Mouse (Mus musculus): Measurements from ENCODE around the gene Ece1. TPM values are rescaled to one million over a fixed set of nuclear protein-coding genes. Genes with fewer than 3 reads are reported as not detected.

The Ece1 gene
- total RNA-seq, 2 experiments from 2014 or later, result 119 to 133 TPM

DNA sequence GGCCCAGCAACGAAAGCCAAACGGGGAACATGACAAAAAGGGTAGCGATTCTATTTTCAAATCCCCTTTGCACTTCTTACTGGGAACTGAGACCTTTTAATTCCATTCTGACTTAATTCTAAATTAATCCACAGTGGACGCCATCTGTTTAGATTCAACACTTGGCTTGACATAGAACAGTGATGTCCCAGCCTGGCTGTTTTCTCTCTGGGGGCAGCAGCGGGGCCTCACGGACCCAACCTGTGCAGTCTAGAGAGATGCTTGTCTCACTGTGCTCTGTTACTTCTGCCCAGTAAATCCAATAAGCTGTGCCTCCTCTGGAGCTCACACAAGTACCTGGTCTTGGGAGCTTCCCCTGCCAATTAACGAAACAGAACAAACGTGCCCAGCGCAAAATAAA, 56.5 kb downstream of the Ece1 start:
- no peak for DNase-seq

DNA sequence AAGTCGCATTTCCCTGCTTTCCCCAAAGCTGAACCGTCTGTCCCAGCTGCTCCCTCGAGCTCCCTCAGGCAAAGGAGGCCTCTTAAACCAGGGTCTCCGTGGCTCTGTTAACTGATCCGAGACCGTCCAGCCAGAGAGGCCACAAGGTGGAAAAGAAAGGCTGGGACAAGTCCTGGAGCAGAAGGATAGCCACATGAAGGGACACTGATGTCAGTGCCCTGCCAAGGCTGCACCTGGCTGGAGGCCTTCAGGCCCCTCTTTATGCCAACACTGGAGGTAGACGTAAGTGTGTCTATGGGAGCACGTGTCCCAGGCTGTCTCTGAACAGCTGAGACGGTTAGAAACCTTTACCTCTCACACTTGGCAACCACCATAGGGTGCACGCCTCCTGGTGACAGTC, 57.1 kb downstream of the Ece1 start:
- DNase-seq, result no peak

DNA sequence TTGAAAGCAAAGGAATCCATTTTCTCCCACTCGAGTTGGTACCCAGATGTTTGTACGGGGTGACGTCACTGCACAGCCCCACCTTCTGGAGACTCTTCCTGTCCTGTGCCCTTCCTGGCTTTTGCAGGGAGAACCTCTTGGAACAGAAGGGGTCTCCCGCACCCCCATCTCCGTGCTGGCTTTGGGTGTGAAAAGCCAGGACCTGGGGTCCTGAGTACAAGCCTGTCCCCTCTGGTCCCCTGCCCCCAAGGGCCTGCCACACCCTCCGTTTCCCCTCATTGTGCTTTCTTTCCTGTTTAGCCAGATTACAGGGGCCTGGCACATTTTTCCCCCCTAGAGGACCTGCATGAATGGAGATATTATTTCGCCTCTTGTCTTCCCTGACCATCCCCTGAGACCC, 58.0 kb downstream of the Ece1 start:
- DNase-seq, result peak; percentile 56

DNA sequence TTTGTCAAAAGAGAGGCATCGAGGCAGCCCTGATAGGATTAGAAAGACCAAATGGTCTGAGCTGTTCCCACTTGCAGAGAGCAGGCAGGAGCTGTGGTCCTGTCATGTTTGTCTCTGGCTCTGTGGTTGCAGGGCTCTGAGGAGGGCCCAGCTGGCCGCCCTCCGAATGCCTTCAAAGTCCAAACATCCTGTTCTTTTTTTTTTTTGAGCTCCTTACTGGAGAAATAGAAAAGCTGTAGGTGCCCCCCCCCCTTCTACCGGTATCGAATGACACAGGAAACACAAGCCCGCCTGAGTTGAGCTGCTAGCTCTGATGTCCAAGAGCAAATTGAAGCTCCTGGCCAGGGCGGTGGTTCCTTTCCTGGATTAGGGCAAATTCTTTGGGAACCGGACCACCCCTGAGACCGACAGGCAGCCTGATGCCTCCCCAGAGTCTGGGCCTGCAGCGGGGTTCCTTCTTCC, 58.5 kb downstream of the Ece1 start:
- peak; percentile 51 for DNase-seq

DNA sequence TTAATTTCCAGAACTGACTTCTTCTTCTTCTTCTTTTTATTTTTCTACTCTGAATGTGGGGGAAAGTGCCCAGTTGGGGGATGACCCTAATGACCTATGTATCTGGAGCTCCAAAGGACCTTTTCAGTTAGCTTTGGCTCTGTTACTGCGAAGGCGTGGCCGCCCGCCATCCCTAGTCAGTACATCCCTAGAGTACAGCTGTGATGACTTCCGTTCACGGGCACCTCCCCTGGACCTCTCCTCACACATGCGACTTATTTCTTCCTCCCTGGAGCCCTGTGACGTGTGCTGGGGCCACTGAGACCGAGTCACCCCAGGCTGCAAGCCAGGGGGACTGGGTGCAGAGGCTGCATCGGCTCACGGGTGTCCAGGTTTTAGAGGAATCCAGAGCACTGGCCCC, 59.5 kb downstream of the Ece1 start:
- DNase-seq, result peak; percentile 26

DNA sequence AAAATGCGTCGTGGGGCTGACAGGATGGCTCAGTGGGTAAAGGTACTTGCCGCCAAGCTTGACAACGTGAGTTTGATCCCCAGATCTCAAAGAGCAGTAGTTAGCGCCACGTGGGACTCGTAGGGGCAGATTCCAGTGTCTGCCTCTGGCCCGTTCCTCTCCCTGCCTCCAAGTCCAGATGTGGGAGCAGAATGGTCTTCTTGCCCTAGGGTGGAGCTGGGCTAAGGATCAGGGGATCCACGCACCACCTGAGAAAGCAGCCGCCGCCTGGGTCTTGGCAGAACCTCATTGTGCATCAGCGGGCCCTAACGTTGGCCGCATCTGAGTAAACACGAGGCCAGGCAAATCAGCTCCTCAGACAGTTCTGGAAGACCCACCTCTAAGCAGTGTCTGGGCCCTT, 61.0 kb downstream of the Ece1 start:
- DNase-seq, result no peak

DNA sequence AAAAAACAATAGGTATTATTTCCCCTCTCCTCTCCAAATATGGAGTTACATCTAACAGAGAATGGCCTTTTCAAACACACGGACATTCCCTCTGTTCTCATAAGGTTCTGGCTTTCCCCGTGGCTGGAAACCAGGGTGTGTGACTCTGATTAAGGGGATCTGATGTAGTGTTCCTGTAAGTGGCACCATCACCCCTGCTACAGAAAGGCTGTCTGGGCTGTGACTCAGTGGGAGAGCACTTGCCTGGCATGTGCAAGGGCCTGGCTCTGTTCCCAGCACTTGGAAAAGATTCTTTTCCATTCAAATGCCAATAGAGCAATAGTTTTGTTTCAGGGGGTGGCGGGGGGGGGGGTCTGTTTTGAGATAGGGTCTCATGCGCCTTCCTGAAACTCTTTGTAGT, 63.1 kb downstream of the Ece1 start:
- no peak for DNase-seq

DNA sequence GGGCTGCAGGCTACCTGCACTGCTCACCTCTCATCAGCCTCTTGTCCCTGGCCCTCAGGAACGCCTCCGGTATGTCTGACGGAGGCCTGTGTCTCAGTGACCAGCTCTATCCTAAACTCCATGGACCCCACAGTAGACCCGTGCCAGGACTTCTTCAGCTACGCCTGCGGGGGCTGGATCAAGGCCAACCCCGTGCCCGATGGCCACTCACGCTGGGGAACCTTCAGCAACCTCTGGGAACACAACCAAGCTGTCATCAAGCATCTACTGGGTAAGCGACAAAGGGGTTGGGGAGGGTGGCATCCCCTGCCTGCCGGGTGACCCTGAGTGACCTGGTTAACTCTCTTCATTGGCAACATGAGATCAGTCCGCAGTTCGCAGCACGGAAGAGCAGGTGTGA, 64.1 kb downstream of the Ece1 start:
- peak; percentile 78 for DNase-seq

DNA sequence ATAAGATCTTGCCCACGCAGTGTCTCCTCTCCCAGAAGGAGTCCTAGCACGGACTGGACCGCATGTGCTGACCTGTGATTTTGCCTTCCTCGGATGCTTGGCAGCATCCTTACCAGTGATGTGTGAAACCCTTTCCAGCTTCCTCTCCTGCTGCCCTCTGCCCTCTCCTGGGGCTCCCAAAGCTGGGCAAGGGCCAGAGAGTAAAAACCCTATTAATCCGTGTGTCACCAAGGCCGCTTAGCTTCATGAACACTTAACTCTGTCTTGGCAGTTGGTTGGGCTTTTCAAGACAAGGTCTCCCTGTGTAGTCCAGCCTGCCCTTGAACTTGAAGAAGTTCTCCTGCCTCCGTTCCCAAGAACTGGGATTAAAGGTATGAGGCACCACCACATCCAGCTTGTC, 65.1 kb downstream of the Ece1 start:
- DNase-seq, result no peak

DNA sequence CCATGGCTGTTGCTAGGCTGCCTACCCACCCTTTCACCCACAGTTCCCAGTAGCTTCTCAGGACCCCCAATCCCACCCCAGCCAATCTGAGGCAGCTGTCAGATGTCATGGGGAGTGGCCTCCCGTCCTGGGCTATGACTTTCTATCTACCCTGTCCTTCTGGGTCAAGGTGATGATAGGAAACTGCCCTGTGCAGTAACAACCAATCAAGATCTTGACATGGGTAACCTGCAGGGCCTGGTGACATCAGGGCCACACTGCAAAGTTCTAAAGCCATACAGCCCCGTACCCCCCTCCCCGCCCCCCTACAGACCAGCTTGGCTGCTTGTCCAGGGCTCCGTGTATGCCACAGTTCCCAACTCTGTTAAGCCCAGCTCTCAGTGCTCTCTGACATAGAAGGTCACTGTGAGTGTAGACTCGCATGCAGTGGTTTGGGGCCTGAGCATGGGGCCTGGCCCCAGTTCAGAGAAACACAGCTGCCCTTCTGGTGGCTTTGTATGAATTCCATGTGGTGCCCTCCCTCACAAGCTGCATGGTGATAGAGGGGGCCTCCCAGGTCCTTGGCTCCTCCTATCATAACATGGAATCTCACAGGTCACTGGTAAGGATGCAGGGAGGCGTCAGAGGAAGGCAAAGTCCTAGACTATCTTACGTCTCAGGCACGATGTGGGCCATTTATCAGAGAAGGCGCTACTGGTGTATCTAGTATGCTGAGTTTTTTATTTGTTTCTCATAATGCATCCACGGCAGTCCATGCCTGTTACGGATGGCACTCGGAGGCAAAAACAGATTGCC, 65.9 kb downstream of the Ece1 start:
- no peak for DNase-seq

DNA sequence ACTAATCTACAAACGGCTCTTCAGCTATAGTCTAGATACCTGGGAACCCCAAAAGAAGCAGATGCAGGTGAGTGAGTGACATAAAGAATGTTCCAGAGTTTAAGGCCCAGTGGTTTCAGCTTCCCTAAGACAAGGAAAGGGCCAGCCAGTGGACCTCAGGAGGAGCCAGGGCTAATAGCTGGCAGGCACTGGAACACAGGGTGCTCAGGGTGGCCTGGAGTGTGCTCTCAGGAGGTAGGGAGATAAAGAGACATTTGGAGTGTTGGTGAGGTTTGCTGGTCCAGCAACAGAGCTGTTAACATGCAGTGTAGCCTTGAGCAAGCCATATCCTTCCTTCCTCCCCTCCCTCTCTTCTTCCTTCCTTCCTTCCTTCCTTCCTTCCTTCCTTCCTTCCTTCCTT, 66.8 kb downstream of the Ece1 start:
- DNase-seq, result no peak

DNA sequence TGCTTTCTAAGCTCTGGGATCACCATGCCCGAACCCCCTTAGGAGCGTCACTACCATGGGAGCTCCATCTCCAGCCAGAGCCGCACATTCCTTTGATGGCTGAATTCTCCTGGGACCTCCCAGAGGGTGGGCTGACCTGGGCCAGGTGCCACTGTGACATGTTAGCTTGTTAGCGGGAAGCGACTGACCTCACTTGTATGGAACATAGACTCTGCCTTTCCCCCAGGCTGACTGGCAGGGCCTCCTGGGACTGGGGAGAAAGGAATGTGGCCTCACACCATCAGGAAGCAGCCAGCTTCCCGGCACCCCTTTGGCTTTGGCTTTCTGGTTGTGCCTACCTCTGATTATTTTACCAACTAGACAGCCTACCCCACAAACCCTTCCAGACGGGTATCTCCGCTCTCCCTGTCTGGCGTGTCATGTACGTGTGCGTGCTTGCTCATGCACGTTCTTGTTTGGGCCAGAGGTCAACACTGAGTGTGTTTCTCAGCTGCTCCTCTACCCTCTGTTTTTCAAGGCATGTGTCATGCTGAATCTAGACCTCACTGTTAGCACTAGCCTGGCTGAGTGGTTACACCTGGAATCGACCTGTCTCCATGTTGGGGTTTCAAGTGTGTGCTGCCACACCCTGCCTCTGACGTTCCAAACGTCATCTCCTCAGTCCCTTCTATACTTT, 67.4 kb downstream of the Ece1 start:
- peak; percentile 43 for DNase-seq

DNA sequence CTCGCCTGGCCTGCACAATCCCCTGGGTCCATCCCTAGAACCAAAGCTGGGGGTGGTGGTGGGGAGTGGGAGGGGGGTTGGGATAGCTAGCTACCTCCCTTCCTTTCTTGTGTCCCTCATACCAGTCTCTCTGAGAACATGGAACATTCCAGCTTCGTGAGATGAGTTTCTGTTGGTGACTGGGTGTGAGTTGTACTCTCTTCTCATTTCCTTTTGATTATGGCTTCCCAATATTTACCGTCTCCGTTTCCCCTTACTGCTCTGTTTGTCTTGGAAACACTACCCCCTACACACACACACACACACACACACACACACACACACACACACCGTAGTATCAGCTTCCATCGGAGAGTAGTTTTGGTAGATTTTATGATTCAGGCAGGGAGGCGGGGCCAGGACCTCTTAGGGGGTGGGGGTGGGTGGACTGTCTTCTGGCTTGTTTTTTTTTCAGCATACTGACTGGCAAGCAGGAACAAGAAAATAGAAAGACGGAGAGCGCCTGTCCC, 68.5 kb downstream of the Ece1 start:
- no peak for DNase-seq

DNA sequence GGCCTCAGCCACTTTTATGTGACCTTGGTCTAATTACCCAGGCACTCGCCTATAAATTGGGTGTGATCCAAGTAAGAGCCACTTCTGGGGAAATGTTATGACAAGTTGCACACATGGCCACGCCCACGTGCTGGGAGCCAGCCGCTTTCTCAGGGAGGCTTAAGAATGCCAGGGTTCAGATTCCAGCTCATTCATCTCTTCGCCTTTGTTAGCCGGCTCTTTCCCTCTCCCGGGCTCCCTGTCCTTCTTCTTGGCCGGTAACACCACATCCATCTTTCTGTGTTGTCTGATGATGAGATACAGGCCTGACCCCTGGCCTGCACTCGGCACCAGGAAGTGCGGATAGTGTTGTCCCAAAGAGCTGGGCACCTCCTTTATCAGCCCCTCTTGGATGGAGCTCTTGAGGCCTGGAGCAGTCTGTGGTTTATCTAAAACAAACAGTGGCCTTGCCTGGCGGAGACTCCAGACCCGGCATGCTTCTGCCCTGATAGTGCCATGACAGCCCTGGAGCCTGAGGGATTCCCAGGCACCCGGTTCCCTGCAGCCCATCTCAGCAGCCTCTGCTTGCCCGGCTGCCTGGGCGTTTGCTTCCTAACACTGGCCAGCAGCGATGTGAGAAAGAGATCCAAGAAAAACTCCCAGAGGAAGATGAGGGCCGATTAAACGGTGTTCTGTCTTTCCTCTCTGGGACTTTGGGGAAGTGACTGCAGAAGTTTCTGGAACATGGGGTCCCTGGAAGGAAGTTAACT, 69.1 kb downstream of the Ece1 start:
- DNase-seq, result peak; percentile 80

DNA sequence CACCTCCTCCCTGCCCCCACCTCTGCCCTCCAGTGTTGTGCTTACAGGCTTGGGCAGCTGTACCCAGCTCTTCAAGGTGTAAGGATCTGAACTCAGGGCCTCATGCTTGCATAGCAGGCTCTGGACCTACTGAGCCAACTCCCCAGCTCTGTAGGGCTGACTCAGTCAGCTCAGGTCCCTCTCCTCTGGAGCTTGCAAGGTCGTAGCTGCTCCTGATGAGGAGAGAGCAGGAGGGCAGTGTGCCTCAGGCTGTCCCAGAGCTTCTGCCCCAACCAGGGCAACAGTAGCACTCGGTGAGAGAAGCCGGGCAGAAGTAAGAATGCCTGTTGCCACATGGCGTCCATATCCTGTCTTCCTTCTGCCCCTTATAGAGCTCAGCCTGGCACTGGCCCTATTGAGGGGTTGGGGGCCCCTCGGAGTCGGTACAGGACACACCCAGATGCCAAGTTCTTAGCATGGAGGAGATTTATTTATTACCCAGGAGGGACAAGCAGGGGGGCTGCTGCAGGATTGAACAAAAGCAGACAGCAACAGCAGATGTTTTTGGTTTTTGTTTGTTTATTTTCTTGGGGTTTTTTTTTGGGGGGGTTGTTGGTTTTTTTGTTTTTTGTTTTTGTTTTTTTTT, 70.6 kb downstream of the Ece1 start:
- no peak for DNase-seq

DNA sequence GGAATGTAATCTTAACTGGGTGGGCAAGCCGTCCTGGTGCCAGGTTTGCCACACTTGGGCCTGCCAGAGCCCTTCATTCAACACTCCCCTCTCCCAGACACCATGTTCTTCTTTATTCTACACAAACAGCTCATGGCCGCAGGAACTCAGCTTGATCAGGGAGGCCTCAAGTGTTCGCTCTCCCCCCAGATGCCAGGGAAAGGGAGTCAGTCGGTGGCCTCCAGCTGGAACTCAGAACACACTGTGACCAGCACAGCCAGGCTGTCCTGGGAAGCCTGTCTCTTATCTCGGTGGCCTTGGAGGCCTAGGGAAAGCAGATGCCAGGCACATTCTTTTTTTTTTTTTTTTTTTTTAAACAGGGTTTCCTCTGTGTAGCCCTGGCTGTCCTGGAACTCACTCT, 71.3 kb downstream of the Ece1 start:
- no peak for DNase-seq

DNA sequence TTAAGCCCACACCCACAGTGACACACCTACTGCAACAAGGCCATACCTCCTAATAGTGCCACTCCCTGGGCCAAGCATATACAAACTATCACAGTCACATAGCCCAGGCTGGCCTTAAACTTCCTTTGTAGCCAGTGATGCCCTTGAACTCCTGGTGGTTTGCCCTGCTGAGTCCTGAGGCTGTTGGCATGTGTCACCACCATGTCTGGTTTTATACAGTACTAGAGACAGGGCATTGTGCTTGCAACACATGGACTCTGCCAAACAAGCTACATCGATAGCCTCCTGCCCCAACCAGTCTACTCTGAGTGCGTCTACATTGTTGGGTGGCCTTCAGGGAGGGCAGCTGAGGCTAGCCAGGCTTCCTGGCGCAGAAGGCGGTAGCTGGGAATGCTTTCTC, 74.1 kb downstream of the Ece1 start:
- no peak for DNase-seq

DNA sequence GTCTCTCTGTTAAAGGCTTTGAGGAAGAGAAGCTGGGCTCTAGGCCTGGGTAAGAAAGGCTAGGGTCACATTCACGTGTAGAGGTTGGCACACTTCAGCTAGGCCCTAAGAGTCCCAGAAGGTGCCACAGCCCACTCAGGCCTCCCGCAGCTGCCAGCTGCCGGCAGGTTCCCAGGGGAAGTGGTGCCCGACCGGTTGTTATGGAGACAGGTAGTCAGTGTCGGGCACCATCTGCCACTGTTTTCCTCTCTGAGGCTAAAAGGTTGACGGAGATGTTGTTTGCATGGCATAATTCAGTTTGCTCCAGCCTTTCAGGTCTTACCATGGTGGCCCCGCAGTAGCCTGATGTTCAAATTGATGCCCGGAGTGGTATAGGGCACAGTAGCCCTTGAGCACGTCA, 78.0 kb downstream of the Ece1 start:
- DNase-seq, result no peak

DNA sequence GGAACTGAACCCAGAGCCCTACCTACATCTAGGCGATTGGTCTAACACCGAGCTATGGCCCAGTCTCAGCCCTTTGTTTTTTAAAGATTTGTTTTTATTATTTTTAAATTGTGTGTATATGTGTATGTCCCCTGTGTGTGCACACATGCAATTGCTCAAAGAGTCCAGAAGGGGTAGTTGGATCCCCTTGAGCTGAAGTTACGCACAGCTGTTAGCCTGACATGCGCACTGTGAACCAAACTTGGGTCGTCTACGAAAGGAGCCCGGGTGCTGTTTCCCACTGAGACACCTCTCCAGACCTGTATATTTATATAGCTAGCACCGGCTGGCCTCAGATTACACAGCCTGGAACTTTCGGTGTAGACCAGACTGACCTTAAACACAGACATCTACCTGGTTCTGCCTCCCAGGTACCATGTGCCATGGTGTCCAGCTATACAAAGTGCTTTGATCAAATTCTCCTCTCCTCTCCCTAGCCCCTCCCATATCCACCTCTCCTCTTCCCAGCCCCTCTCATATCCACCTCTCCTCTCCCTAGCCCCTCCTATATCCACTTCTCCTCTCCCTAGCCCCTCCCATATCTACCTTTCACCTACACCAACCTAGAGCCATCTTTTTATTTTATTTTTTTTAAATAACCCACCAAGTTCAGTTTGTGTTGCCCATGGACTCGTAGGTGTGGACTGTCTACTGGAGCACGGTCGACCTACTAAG, 79.3 kb downstream of the Ece1 start:
- no peak for DNase-seq

DNA sequence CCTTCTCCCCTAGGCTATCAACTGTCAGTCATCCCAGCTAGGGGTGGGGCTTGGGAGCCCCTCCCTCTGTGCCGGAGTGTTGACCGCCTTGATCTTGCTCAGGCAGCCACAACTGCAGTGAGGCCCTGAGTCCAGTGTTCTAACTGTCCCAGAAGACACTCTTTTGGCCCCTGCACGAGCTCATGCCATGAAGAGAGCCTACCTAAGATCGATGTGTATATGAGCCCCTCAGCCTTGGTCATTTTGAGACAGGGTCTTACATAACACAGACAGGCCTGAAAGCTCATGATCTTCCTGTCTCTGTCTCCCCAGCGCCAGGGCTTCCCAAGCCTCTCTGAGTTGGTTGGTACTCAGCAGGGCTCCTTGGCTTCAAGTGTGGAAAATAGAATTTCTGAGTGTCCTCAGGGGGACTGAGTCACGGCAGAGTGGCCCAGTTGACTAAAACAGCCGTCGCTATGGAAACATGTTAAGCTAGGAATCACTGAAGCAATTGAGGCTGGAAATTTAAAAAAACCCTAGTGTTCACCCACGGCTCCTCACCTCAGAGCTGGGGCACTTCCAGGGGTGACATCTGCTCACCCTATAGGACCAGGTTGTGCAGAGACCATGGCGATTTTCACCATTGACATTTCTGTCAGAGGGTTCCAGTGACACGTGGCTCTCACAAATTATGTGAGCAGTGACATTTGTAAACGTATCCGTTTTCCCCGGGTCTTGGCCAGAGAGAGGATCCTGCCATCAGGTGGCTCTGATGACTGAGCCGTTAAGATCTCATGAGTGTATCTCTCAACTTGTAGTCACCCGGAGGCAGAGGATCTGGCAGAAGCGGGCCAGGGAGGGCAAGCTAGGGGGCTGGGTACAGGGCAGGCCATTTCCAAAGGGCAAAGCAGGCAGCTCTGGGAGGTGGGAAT, 80.1 kb downstream of the Ece1 start:
- peak; percentile 47 for DNase-seq

Data from heart, postnatal 4 days (tissue).